Mouse (Mus musculus) lung, adult 2 months (tissue): Measurements from ENCODE around the gene Padi1. TPM values are rescaled to one million over a fixed set of nuclear protein-coding genes. Genes with fewer than 3 reads are reported as not detected.

Experiments used
- DNase-seq: peaks from one replicate; pipeline ENCODE4 v3.0.0; 2022
- H3K4me1 ChIP-seq: fragments of 200-500 bp; 2 replicates; pipeline ENCODE4 v1.6.1; 2011; ENCODE audit warnings: low read length; ENCODE audit not compliant: control insufficient read depth, insufficient read depth
- H3K4me3 ChIP-seq: fragments of 200-500 bp; replicated peaks from 2 replicates; pipeline ENCODE3; 2011; ENCODE audit warnings: low read depth, mild to moderate bottlenecking, control low read depth, low read length; ENCODE audit errors: extremely low read depth
- CTCF ChIP-seq: fragments of 200-500 bp; IDR thresholded peaks from 2 replicates; pipeline ENCODE4 v1.5.1; 2011; ENCODE audit warnings: mild to moderate bottlenecking, low read length, control low read depth; ENCODE audit not compliant: insufficient read depth
- POLR2A ChIP-seq: fragments of 200-500 bp; IDR thresholded peaks from 2 replicates; pipeline ENCODE4 v1.6.1; 2011; ENCODE audit warnings: low read depth, mild to moderate bottlenecking, control low read depth, low read length, borderline replicate concordance; ENCODE audit errors: extremely low read depth
- WGBS: fragments of 180-500 bp; shearing (Covaris S2); methylation state at CpG from one replicate; pipeline ENCODE4 v1.1.7; 2018; 5-methylcytosine and 5-hydroxymethylcytosine counted together
- polyA plus RNA-seq: library from polyadenylated mRNA; depleted of rRNA; stranded (reverse); fragments of >200 nt; gene quantifications from 2 replicates; pipeline ENCODE4 v1.2.3, GENCODE M21; 2012

The Padi1 gene
- polyA plus RNA-seq, 1 experiment: 1.9 TPM

DNA sequence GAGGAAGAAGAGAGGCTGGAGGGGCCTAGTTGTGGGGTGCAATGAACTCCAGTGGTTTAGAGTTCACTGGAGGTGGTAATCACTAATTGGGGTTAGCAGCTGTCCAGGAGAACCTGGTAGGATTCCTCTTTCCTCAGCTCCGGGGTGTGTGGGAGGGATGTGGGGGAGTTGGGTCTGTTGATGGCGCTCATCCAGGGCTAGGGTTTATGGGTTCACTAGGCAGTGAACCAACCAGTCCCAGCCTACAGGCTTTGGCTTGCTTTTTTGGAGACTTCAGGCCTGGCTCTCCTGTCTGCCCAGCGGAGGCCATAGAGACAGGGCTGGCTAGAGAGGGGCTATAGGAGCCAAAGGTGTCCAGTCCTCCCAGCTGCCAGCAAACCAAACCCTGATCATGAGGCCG, 55.6 kb downstream of the Padi1 start:
- DNase-seq: no peak
- WGBS: 85% methylated on average over 4 of the region's 4 CpGs
- TF ChIP-seq CTCF (no peak), POLR2A (no peak)

GRCm38 (mm10) chr4:140788983-140789382, 56.6 kb downstream of the Padi1 start:
- Histone ChIP-seq H3K4me3 (no peak overlapping the region), H3K4me1 (no peaks in the 10 kb centered on the region; the same call in 1 of the 2 replicates)
- WGBS: 57% methylated on average over 6 of the region's 6 CpGs
- peak; percentile 62 for DNase-seq
- TF ChIP-seq POLR2A: no peak
- peak; percentile 89 for TF ChIP-seq CTCF

More for the DNA sequence above, 55.6 kb downstream of the Padi1 start:
- no peaks in the 10 kb centered on the region; the same call in 1 of the 2 replicates for H3K4me1 ChIP-seq
- H3K4me3 ChIP-seq: no peak overlapping the region

- H3K4me1 ChIP-seq: no peaks in the 10 kb centered on the region; the same call in 1 of the 2 replicates
Observed at GRCm38 (mm10) chr4:140788264-140788663, 57.3 kb downstream of the Padi1 start.

DNA sequence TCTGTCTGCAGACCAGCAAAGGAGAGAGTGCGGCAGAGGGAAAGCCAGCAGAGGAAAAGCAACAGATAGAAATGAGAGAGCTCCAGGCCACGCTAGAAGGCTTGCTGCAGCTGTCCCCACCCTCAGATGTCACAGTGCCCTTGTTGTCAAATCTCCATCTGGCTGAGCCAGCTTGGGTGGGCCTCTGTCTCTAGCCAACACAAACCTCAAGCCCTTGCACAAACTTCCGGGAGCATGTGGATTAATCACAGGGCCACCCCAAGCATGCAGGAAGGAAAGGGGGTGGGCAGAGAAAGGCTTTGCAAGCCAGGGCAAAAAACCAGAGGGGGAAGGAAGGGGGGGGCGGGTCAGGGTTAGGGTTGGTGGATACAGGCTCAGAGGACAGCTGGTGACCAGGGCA, 58.2 kb downstream of the Padi1 start:
- no peak for TF ChIP-seq POLR2A
- no peak for TF ChIP-seq CTCF
- peak; percentile 27 for DNase-seq
- no peak overlapping the region for H3K4me3 ChIP-seq
- no peaks in the 10 kb centered on the region; the same call in 1 of the 2 replicates for H3K4me1 ChIP-seq
- 25% methylated on average over 4 of the region's 4 CpGs for WGBS

More at GRCm38 (mm10) chr4:140788264-140788663, 57.3 kb downstream of the Padi1 start:
- no peak for DNase-seq
- 75% methylated on average over 6 of the region's 6 CpGs for WGBS
- H3K4me3 ChIP-seq: no peak overlapping the region
- TF ChIP-seq POLR2A (no peak), CTCF (no peak)

- no peak for DNase-seq
- no peaks in the 10 kb centered on the region; the same call in 1 of the 2 replicates for H3K4me1 ChIP-seq
- 80% methylated on average over 5 of the region's 5 CpGs for WGBS
- H3K4me3 ChIP-seq: no peak overlapping the region
- TF ChIP-seq CTCF (no peak), POLR2A (no peak)
Observed at GRCm38 (mm10) chr4:140785217-140785616, 60.4 kb downstream of the Padi1 start.

DNA sequence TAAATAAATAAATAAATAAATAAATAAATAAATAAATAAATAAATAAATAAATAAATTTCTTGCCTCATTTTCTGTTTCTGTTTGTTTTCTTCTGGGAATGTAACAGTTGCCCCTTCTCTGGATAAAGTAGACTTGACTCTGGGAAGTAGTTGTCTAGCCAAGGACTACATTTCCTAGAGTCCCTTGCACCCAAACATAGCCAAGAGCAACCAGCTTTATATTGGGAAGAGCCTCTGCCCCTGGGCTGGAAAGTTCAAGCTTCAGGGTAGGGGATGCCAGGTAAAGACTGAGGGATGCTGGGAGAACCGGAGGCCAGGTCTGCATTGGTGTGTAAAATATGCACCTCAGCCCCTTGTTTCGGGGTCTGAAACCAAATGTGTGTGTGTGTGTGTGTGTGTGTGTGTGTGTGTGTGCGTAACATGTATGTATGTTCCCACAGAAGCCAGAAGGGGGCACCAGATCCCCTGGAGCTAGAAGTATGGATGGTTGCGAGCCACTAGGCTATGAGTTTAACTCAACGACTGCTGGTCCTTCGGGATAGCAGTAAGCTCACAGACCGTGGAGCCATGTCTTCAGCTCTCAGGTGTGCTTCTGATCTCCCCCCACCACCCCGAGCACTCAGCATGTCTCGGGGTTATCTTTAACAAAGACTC, 61.2 kb downstream of the Padi1 start:
- H3K4me3 ChIP-seq: no peak overlapping the region
- TF ChIP-seq CTCF (no peak), POLR2A (no peak)
- DNase-seq: no peak
- WGBS: 94% methylated on average over 9 of the region's 9 CpGs
- no peaks in the 10 kb centered on the region; the same call in 1 of the 2 replicates for H3K4me1 ChIP-seq

DNA sequence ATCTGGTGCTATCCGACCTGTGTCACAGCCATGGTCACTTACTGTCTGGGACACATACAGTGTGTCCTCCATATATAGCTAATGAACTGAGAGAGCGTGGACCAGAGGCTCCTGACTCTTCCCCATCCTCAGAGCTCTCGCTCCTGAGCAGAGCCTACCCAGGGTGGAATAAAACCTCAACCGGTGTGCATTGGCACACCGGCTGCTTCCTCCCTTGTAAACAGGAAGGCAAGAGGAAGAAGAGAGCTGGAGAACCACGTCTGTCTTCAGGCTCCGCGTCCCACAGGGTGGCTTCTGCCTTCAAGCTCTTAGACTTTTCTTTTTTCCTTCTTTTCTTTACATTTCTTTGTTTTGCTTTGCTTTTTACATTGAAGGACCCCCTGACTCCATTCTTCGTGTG, 62.8 kb downstream of the Padi1 start:
- no peak for DNase-seq
- WGBS: 62% methylated on average over 9 of the region's 9 CpGs
- TF ChIP-seq POLR2A: no peak
- TF ChIP-seq CTCF: no peak

DNA sequence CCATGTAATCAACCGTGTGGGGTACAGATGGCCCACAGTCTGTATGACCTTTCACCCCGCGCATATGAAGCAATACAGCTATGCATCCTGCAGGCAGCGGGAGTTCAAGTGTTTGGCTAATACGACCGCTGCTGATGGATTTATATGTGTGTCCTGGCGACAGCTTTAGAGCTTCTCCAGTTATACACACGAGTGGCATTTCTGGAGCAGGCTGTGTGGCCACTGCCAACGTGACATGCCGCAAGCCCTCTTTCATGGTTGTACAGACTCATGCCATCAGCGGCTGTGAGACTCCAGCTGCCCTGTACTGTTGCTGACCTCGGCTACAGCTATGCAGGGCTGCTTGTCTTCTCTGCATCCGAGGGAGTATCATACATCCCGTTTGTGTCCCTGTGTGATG, 65.1 kb downstream of the Padi1 start:
- WGBS: 68% methylated on average over 14 of the region's 14 CpGs
- TF ChIP-seq CTCF (no peak), POLR2A (no peak)
- no peak for DNase-seq

More for the DNA sequence above, 62.8 kb downstream of the Padi1 start:
- H3K4me1 ChIP-seq: no peaks in the 10 kb centered on the region
- no peak overlapping the region for H3K4me3 ChIP-seq

DNA sequence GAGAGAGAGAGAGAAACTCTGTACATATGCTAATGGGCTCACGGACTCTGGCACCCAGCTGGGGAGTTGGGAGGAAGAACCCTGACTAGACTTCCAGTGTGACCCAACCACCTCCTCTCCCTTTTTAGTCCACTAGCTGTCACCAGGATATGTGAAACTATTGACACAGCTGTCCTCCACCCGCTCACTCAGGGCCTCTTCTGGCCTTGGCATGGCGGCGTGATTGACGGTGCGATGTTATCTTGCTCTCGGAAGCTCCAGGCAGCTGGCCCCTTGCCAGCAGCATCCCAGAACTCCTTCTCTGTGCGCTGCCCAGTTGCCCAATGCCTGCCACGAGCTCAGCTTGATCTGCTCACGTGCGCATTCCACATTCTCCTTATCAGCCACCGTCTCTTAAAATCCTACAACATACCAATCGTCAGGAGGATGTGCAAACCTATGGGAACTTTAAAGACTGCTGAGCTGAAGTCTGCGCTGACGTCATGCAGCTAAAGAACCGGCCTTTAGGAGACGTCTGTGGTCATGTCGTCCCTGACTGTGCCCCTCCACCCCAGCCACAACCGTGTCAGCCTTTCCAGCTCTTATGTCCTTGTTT, 65.7 kb downstream of the Padi1 start:
- no peak for DNase-seq
- Histone ChIP-seq H3K4me3 (no peak overlapping the region), H3K4me1 (no peaks in the 10 kb centered on the region)
- WGBS: 17% methylated on average over 19 of the region's 19 CpGs
- TF ChIP-seq POLR2A (no peak), CTCF (no peak)

More for the DNA sequence above, 65.1 kb downstream of the Padi1 start:
- Histone ChIP-seq H3K4me3 (no peak overlapping the region), H3K4me1 (no peaks in the 10 kb centered on the region)

DNA sequence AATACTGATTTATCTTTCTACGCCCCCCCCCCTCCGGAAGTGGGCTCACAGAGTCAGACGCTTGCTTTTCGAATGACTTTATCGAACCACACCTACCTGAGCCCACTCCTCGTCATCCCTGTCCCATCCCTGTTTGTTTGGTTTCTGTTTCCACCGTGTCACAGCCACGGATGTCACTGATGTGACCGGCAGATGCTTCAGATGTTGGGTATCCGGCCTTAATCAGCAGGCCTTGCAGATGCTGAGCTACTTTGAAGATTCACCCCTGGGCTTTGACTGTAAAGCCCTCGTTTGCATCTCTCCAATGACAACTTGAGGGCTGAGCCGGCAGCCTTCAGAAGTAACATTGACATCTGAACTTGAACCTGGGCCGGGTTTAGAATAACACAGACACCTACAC, 69.0 kb downstream of the Padi1 start:
- 59% methylated on average over 13 of the region's 13 CpGs for WGBS
- TF ChIP-seq POLR2A: no peak
- TF ChIP-seq CTCF: no peak
- H3K4me3 ChIP-seq: no peak overlapping the region
- no peak for DNase-seq
- H3K4me1 ChIP-seq: no peaks in the 10 kb centered on the region
